Comparison of ENCODE assay signal across 10 mouse cellular contexts in genomic region chrX:37167085-37167484, GRCm38 (mm10). TPM values are rescaled to one million over a fixed set of nuclear protein-coding genes. Genes with fewer than 3 reads are reported as not detected.
A peak's percentile ranks its signal among the peaks of the same experiment; 100 is the strongest.
DNase-seq lines count a peak whose midpoint lies in the region; ATAC-seq lines count a peak whose summit lies in the region.
"Had no signal": no experiment of that assay in that cellular context is flagged by ENCODE, and none has a peak within 500 bp of the region (broad histone marks: within the 10 kb centered on the region; RNA-seq: fewer than 3 reads in every experiment).

No protein-coding gene starts in this region.

- no peak overlapping the region for H3K9ac ChIP-seq in forebrain, embryonic 11.5 days (ENCODE audit: low read length)
- H3K9ac ChIP-seq: limb, embryonic 15.5 days; stomach, embryonic 15.5 days had no signal

- no peaks in the 10 kb centered on the region for H3K4me1 ChIP-seq in forebrain, embryonic 11.5 days (replicated peaks; ENCODE audit: control insufficient read depth, insufficient read depth, low read length)
- H3K4me1 ChIP-seq: limb, embryonic 15.5 days; stomach, embryonic 15.5 days had no signal

- no peaks in the 10 kb centered on the region for H3K27me3 ChIP-seq in forebrain, embryonic 11.5 days (ENCODE audit: control insufficient read depth, insufficient read depth, low read length)
- H3K27me3 ChIP-seq: limb, embryonic 15.5 days; stomach, embryonic 15.5 days had no signal

- WGBS in forebrain, embryonic 11.5 days, result 45% methylated on average over 3 of the region's 3 CpGs

- no peak overlapping the region for H3K4me3 ChIP-seq in forebrain, embryonic 11.5 days (ENCODE audit: low read depth, low read length)
- H3K4me3 ChIP-seq: limb, embryonic 15.5 days; stomach, embryonic 15.5 days had no signal

- DNase-seq in heart, adult 9 months (ENCODE audit: low spot score in 2 of 2), result peak; percentile 1 to 24
- DNase-seq in heart, postnatal 25 days (ENCODE audit: low spot score), result no peak
- peak; percentile 56 for DNase-seq in A20 (ENCODE audit: low read depth, low spot score)
- peak; percentile 77 for DNase-seq in NIH3T3 (ENCODE audit: low read depth)
- peak; percentile 38 for DNase-seq in embryo, embryonic 9.5 days (ENCODE audit: extremely low spot score)
- DNase-seq in layer of hippocampus, postnatal 10 days (ENCODE audit: low spot score in 2 of 2), result peak; percentile 8 to 17
- DNase-seq in spleen, adult 12 weeks (ENCODE audit: low spot score), result peak; percentile 14
- DNase-seq in forebrain, embryonic 11.5 days (ENCODE audit: low spot score), result no peak

- no peaks in the 10 kb centered on the region for H3K9me3 ChIP-seq in forebrain, embryonic 11.5 days (ENCODE audit: control insufficient read depth, low read length)
- H3K9me3 ChIP-seq: limb, embryonic 15.5 days; stomach, embryonic 15.5 days had no signal

- ATAC-seq in forebrain, embryonic 11.5 days (replicated peaks; ENCODE audit: low FRiP score), result no peak

- intact Hi-C loops in heart, postnatal 25 days (cut with DNase I), result no loop called here

- no peak overlapping the region for H3K4me2 ChIP-seq in forebrain, embryonic 11.5 days (ENCODE audit: low read depth, low read length, severe bottlenecking)
- H3K4me2 ChIP-seq: limb, embryonic 15.5 days; stomach, embryonic 15.5 days had no signal

- H3K27ac ChIP-seq in forebrain, embryonic 11.5 days (ENCODE audit: low read depth, low read length), result no peak overlapping the region
- H3K27ac ChIP-seq: limb, embryonic 15.5 days; stomach, embryonic 15.5 days had no signal

- no peaks in the 10 kb centered on the region for H3K36me3 ChIP-seq in forebrain, embryonic 11.5 days (ENCODE audit: control insufficient read depth, insufficient read depth, low read length)
- H3K36me3 ChIP-seq: limb, embryonic 15.5 days; stomach, embryonic 15.5 days had no signal

RNA-seq across cellular contexts. Expression of gene Akap14, which starts 1.6 kb away (rescaled TPM):
- total RNA-seq in heart, postnatal 25 days (2021), result not detected
- under 1 TPM in 1 of 2 experiments, not detected in 1; 0.25 TPM for total RNA-seq in layer of hippocampus, postnatal 10 days (2021)
- 0.11 TPM in 1 of 2 replicates, not detected in the other for polyA plus RNA-seq in forebrain, embryonic 11.5 days (2014; fragmentation: Nextera tagmentation; extraction: Ambion mirVana)
- polyA plus RNA-seq: limb, embryonic 15.5 days had no signal

RNA-seq across cellular contexts. Expression of gene Ndufa1, which starts 23.9 kb away (rescaled TPM):
- total RNA-seq in heart, postnatal 25 days (2021), result 100 to 1,000 TPM; 902 to 919 TPM
- total RNA-seq in layer of hippocampus, postnatal 10 days (2021), result 100 to 1,000 TPM; 233 to 247 TPM
- 366 and 371 TPM in 2 replicates for polyA plus RNA-seq in forebrain, embryonic 11.5 days (2014; fragmentation: Nextera tagmentation; extraction: Ambion mirVana)

RNA-seq across cellular contexts. Expression of gene Rnf113a1, which starts 24.0 kb away (rescaled TPM):
- total RNA-seq in heart, postnatal 25 days (2021), result 1 to 10 TPM; 1.6 to 3.1 TPM
- 1 to 10 TPM; 6.9 to 8.4 TPM for total RNA-seq in layer of hippocampus, postnatal 10 days (2021)
- 13.1 and 13.3 TPM in 2 replicates for polyA plus RNA-seq in forebrain, embryonic 11.5 days (2014; fragmentation: Nextera tagmentation; extraction: Ambion mirVana)

RNA-seq across cellular contexts. Expression of gene Nkap, which starts 40.5 kb away (rescaled TPM):
- 10 to 100 TPM in 1 of 2 experiments, 1 to 10 TPM in 1; 8.9 to 10.2 TPM for total RNA-seq in heart, postnatal 25 days (2021)
- total RNA-seq in layer of hippocampus, postnatal 10 days (2021), result 10 to 100 TPM; 18.1 to 22.9 TPM
- polyA plus RNA-seq in forebrain, embryonic 11.5 days (2014; fragmentation: Nextera tagmentation; extraction: Ambion mirVana), result 24.3 and 27.4 TPM in 2 replicates

RNA-seq across cellular contexts. Expression of gene Gm9, which starts 43.8 kb away (rescaled TPM):
- not detected for total RNA-seq in heart, postnatal 25 days (2021)
- total RNA-seq in layer of hippocampus, postnatal 10 days (2021), result not detected
- polyA plus RNA-seq in forebrain, embryonic 11.5 days (2014; fragmentation: Nextera tagmentation; extraction: Ambion mirVana), result not detected in 2 replicates
- polyA plus RNA-seq: limb, embryonic 15.5 days; stomach, embryonic 15.5 days had no signal

Comparison
In these comparisons a context has a peak if more than half of its experiments do, and no peak if none do; other contexts are left out.
1. DNase-seq: peak in heart, adult 9 months (2 of 2), A20 (single experiment), NIH3T3 (single experiment), embryo, embryonic 9.5 days (single experiment), layer of hippocampus, postnatal 10 days (2 of 2) and spleen, adult 12 weeks (single experiment); none in heart, postnatal 25 days (single experiment) and forebrain, embryonic 11.5 days (single experiment).